Mouse (Mus musculus) kidney, adult 2 months (tissue): ENCODE results near the gene Dbx1.

Experiments
- CTCF ChIP-seq: fragments of 200-500 bp; conservative IDR thresholded peaks from 2 replicates; pipeline ENCODE4 v1.5.1; 2011; ENCODE audit warnings: low read depth, mild to moderate bottlenecking, control low read depth, low read length, moderate library complexity, mixed read lengths; ENCODE audit not compliant: insufficient read depth, insufficient read length
- POLR2A ChIP-seq: fragments of 200-500 bp; IDR thresholded peaks from one replicate; pipeline ENCODE4 v1.6.1; 2011; ENCODE audit warnings: low read depth, low read length, control low read depth

DNA sequence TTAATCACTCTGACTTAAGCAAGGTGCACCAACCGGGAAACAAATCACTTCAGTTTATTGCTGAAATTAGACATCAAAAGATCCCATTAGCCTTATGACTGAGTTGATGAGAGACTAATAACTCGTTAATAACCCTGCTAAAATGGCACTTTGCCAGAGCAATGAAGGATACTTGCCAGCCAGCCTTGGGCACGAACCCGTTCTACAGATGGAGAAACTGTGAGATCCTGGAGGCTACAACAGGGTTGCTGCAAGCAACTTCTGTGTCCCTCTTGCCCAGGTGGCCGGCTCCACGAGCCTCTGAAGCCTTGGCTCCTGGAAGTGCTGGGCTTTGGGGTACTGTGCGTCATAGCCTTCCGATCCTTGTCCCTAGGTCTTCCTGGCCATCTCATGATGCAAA lies 47.0 kb downstream of the Dbx1 start:
- no peak for TF ChIP-seq CTCF
- no peak for TF ChIP-seq POLR2A
